Mouse (Mus musculus) limb, embryonic 15.5 days (tissue): ENCODE results near the gene Rpp25l. TPM values are rescaled to one million over a fixed set of nuclear protein-coding genes. Genes with fewer than 3 reads are reported as not detected.

ENCODE experiments used
- ATAC-seq: fragments of 200-750 bp; cut with Nextera tagmentation; 2 replicates; pipeline ENCODE4 v1.8.0; 2017; ENCODE audit warnings: low read depth, moderate TSS enrichment; ENCODE audit not compliant: insufficient number of reproducible peaks, low FRiP score, low TSS enrichment
- H3K27ac ChIP-seq: fragments of 300-500 bp; sonication (generic); 2 replicates; pipeline ENCODE4 v1.5.1; 2015; ENCODE audit warnings: moderate library complexity, mild to moderate bottlenecking, inconsistent platforms
- H3K27me3 ChIP-seq: fragments of 300-500 bp; sonication (generic); 2 replicates; pipeline ENCODE4 v1.6.1; 2015; ENCODE audit warnings: inconsistent platforms
- H3K36me3 ChIP-seq: fragments of 300-500 bp; sonication (generic); 2 replicates; pipeline ENCODE4 v1.6.1; 2015; ENCODE audit warnings: inconsistent platforms
- H3K4me1 ChIP-seq: fragments of 300-500 bp; sonication (generic); 2 replicates; pipeline ENCODE4 v1.6.1; 2015; ENCODE audit warnings: inconsistent platforms
- H3K4me2 ChIP-seq: fragments of 300-500 bp; sonication (generic); 2 replicates; pipeline ENCODE4 v1.6.1; 2015; ENCODE audit warnings: mild to moderate bottlenecking, inconsistent platforms
- H3K4me3 ChIP-seq: fragments of 300-500 bp; sonication (generic); 2 replicates; pipeline ENCODE4 v1.5.1; 2015; ENCODE audit warnings: mild to moderate bottlenecking, inconsistent platforms
- H3K9ac ChIP-seq: fragments of 300-500 bp; sonication (generic); 2 replicates; pipeline ENCODE4 v1.6.1; 2015; ENCODE audit warnings: inconsistent platforms
- H3K9me3 ChIP-seq: fragments of 300-500 bp; sonication (generic); 2 replicates; pipeline ENCODE4 v1.6.1; 2016; ENCODE audit warnings: inconsistent platforms
- WGBS: fragments of 180-500 bp; shearing (Covaris S2); methylation state at CpG from one replicate; pipeline ENCODE4 v1.1.7; 2015; 5-methylcytosine and 5-hydroxymethylcytosine counted together
- polyA plus RNA-seq: library from polyadenylated mRNA; unstranded; fragments of >200 nt; fragmentation: Nextera tagmentation; extraction: Ambion mirVana; gene quantifications from 2 replicates; pipeline ENCODE4 v1.2.1, GENCODE M21; 2015

The Rpp25l gene
- polyA plus RNA-seq, 1 experiment from 2014 or later = 66.0 TPM

DNA sequence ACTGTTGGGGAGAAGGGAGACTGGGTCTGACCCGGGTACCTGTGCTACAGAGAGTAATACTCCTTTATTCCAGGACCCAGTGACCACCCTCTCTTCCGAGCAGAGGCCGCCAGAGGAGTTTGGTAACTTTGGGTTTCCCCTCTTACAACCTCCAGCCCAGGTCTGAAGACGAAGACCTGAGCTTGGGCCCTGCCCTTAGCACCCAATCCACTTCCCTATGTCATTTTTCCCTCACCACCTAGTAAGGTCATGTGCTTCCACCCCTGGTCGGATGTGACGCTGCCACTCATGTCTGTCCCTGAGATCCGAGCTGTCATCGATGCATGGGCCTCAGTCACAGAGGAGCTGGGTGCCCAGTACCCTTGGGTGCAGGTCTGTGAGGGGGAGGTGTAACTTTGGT is 43.1 kb upstream of the Rpp25l start:
- Histone ChIP-seq H3K4me3 (peak overlapping the region; percentile 78), H3K9ac (peak overlapping the region; percentile 18; the same call in 1 of the 2 replicates), H3K4me2 (peak overlapping the region; percentile 87), H3K27ac (peak overlapping the region; percentile 29; the same call in 1 of the 2 replicates), H3K27me3 (no peaks in the 10 kb centered on the region), H3K9me3 (no peaks in the 10 kb centered on the region), H3K36me3 (peaks cover 18% of the 10 kb centered on the region; the same call in 1 of the 2 replicates), H3K4me1 (peaks cover 32% of the 10 kb centered on the region)
- ATAC-seq = no peak
- WGBS = 75% methylated on average over 8 of the region's 8 CpGs

DNA sequence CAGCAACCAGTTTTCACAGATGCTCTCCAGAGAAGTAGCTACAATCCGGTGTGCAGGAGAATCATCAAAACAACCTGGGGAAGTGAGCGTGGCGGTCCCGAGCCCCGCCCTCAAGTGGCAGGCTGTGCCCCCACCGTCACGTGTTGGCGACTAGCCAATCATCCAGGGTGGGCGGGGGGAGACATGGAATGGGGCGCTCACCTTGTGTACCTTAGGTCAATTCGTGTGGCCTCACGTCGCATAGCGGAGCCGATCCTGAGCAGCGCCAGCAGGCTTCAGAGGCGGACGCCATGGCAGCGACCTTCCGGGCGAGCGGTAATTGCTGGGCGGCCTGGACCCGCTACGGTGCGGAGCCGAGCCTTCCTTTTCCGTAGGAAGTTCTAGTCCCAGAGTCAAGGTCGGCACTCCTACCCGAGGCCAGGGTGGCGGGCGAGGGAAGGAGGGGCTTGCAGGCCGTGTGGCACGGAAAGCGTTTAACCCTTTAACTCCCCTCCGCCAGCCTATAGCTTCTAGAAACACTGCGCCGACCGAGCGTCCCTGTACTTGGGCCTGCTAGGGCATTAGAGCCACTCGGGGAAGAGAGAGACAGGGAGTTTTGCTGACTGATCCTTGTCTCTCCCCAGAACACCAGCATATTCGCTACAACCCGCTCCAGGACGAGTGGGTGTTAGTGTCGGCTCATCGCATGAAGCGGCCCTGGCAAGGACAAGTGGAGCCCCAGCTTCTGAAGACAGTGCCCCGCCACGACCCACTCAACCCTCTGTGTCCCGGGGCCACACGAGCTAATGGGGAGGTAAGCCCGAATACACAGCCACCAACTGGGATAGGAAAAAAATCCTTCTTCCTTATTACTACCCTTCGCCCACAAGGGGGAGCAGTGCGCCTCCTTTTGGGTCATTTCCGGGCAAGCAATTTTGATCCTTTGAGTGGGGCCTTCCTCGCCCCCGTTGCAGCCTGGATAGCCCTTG is 42.3 kb upstream of the Rpp25l start, which contains the start of gene Sigmar1:
Gene Sigmar1 (minus strand): TSS at position 820 of the 968 bp plus-strand sequence.
- ATAC-seq = peak; percentile 49
- under 1% methylated on average over 57 of the region's 57 CpGs for WGBS
- Histone ChIP-seq H3K36me3 (peaks cover 18% of the 10 kb centered on the region; the same call in 1 of the 2 replicates), H3K4me3 (peak within 1 kb of the TSS; percentile 78), H3K9me3 (no peaks in the 10 kb centered on the region), H3K9ac (peak within 1 kb of the TSS; percentile 68), H3K4me1 (peaks cover 23% of the 10 kb centered on the region), H3K27ac (peak within 1 kb of the TSS; percentile 91), H3K27me3 (no peaks in the 10 kb centered on the region), H3K4me2 (peak within 1 kb of the TSS; percentile 87)

DNA sequence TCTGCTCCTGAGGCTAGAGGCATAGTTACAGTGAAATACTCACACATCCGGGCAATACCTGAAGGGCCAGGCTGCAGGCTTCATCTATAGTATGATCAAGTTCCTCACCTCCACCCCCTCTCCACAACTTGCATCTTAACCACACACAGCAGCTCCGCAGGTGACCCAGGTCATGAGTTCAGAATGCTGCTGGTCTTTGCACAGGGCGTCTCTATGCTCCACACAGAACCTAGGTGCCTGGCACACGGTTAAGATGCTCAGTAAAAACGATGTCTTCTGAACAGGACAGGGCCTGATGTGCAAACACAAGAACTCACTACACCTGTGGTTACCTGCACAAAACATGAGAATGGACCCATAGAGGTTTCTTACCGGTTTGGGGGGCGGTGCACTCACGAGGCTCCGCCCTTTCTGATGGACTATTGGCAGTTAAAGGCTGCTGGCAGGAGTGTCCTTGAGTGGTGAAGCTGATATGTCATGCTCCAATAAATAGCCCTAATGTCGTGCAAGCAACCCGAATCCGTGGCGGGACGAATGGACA is 41.5 kb upstream of the Rpp25l start, which contains the start of gene Galt:
Gene Galt (plus strand): TSS at position 432 of the 541 bp plus-strand sequence.
- H3K9ac ChIP-seq = peak within 1 kb of the TSS; percentile 68
- WGBS = 13% methylated on average over 14 of the region's 14 CpGs
- H3K27me3 ChIP-seq = no peaks in the 10 kb centered on the region
- peaks cover 20% of the 10 kb centered on the region for H3K4me1 ChIP-seq
- peak within 1 kb of the TSS; percentile 87 for H3K4me2 ChIP-seq
- H3K27ac ChIP-seq = peak within 1 kb of the TSS; percentile 91
- H3K4me3 ChIP-seq = peak within 1 kb of the TSS; percentile 78
- H3K36me3 ChIP-seq = peaks cover 18% of the 10 kb centered on the region; the same call in 1 of the 2 replicates
- H3K9me3 ChIP-seq = no peaks in the 10 kb centered on the region
- peak; percentile 26; the same call in 1 of the 2 replicates for ATAC-seq

DNA sequence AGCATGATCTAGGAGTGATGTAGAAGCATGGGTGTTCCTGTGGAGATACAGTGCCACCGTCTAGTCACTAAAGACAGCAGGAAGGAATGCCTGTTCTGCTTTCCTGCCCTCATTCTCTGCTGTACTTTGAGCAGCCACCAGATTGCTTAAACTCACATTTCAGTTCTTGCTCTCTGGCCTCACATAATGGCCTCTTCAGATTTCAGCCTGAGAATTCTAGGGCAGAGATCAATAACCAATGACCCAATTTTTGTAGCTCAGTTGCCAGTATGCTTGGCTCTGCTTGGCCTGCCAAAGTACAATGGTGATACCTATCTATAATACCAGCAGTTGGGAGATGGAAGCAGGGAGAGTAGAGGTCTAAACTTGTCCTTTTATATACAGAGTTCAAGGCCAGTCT is 31.7 kb upstream of the Rpp25l start:
- no peak overlapping the region for H3K9ac ChIP-seq
- H3K4me1 ChIP-seq = peaks cover 8% of the 10 kb centered on the region
- H3K27me3 ChIP-seq = no peaks in the 10 kb centered on the region
- no peak overlapping the region for H3K27ac ChIP-seq
- 0 out of 2 replicates have a peak, but pooled peaks cover 5% of the 10 kb centered on the region for H3K36me3 ChIP-seq
- no peak overlapping the region for H3K4me3 ChIP-seq
- H3K4me2 ChIP-seq = no peak overlapping the region
- 72% methylated on average over 1 of the region's 1 CpGs for WGBS
- no peak for ATAC-seq
- H3K9me3 ChIP-seq = no peaks in the 10 kb centered on the region

DNA sequence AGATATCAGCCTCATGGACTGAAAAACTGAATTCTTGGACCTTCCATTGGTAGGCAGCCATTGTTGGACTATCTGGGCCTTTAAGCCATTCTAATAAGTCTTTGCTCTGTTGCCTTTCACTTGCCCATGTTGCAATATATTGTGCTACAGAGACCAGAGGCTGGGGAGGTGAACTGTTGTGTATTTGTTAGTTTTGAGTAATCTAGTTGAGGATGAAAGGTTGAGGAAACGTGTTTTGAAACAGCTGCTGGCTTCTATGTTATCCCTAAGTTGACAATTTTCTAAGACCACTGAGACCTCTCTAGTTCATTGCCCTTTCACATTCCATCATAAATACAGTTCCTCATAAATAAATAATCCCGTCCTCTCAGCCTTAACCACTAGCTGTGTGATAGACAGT is 30.8 kb upstream of the Rpp25l start:
- no peak overlapping the region for H3K4me2 ChIP-seq
- H3K4me1 ChIP-seq = peaks cover 15% of the 10 kb centered on the region
- no peak overlapping the region for H3K4me3 ChIP-seq
- ATAC-seq = no peak
- H3K27ac ChIP-seq = no peak overlapping the region
- peaks cover 6% of the 10 kb centered on the region for H3K36me3 ChIP-seq
- WGBS = 71% methylated on average over 2 of the region's 2 CpGs
- no peaks in the 10 kb centered on the region for H3K9me3 ChIP-seq
- no peak overlapping the region for H3K9ac ChIP-seq
- H3K27me3 ChIP-seq = no peaks in the 10 kb centered on the region

DNA sequence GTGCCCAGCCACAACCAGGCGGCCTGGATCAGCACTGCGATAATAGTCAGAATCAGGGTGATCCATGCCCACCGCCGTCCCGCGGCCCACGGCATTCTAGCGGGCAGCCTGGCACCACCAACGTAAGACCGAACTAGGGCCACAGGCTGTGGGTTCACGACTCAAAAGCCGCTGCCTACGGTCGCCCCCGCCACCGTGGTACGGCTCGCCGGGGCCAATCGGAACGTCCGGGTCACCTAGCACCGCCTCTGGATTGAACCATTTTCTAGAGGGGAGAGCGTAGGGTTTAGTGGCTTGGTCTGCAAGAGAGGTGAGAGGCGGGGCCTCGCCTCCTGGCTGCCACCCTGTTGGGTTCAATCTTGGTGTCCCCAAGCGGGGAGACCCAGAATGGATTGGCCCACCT is 27.8 kb upstream of the Rpp25l start:
- peak; percentile 93 for ATAC-seq
- Histone ChIP-seq H3K4me1 (peaks cover 15% of the 10 kb centered on the region), H3K4me2 (peak overlapping the region; percentile 92), H3K27ac (peak overlapping the region; percentile 89), H3K9me3 (no peaks in the 10 kb centered on the region), H3K4me3 (peak overlapping the region; percentile 75), H3K36me3 (peaks cover 10% of the 10 kb centered on the region), H3K9ac (peak overlapping the region; percentile 60), H3K27me3 (no peaks in the 10 kb centered on the region)
- WGBS = under 1% methylated on average over 27 of the region's 27 CpGs

DNA sequence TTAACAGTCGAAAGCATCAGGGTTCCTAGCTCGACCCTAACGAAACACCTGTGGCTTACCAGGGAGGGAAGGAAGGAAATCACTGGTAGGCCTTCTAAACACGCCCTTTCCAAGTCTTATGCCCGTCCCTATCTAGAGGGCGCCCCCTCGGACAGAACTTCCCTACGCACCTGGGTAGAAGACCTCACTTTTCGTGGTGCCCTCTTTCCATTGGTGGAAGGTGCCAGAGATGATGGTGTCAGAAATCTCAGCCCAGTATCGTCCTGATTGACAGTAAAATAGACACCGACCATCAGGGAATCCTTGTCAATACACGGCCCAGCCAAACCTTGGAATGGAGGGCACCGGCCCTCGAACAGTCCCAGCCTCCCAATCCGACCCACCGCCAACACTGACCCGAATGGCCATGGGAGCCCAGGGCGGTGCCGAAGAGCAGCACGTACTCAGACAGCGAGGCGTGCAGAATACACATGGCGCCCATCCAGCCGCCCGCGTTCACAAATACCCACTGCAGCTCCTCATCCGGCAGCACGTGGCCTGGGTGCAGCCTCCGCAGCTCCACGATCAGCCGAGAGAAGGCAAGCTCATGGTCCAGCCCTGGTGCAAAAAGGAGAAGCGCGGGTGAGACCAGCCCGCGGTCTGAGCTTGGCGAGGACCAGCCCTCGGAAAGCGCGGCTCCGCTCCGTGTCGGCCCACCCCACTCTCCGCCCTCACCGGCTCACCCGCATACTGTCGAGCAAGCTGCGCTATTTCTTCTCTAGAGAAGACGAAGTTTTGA is 27.2 kb upstream of the Rpp25l start:
- under 1% methylated on average over 48 of the region's 48 CpGs for WGBS
- peak overlapping the region; percentile 89 for H3K27ac ChIP-seq
- H3K4me1 ChIP-seq = peaks cover 15% of the 10 kb centered on the region
- H3K4me3 ChIP-seq = peak overlapping the region; percentile 75
- H3K27me3 ChIP-seq = no peaks in the 10 kb centered on the region
- H3K9me3 ChIP-seq = no peaks in the 10 kb centered on the region
- H3K9ac ChIP-seq = peak overlapping the region; percentile 60
- ATAC-seq = peak; percentile 79
- H3K36me3 ChIP-seq = peaks cover 10% of the 10 kb centered on the region
- peak overlapping the region; percentile 92 for H3K4me2 ChIP-seq

DNA sequence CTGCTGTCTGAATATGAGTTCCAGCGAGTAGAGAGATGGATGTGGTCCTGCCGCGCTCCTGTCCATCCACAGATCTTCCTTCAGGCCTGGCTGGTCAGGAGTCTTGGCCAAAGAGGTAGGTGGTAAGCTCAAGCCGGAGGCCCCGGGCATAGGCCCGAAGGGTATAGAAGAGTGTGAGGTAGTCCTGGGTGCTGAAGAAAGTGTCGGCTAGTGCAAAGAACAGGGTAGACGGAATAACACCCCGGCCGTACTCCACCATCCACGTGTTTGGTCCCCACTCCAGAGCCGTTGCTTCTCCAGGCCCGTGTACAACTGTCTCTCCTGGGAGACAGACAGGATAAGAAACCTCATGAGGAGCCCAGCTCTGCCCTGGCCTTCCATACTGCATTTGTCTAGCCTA is 25.9 kb upstream of the Rpp25l start:
- Histone ChIP-seq H3K9me3 (no peaks in the 10 kb centered on the region), H3K4me2 (no peak overlapping the region), H3K9ac (no peak overlapping the region), H3K27me3 (no peaks in the 10 kb centered on the region), H3K4me1 (peaks cover 15% of the 10 kb centered on the region), H3K36me3 (peaks cover 10% of the 10 kb centered on the region), H3K27ac (no peak overlapping the region), H3K4me3 (no peak overlapping the region)
- 92% methylated on average over 13 of the region's 13 CpGs for WGBS
- no peak for ATAC-seq

DNA sequence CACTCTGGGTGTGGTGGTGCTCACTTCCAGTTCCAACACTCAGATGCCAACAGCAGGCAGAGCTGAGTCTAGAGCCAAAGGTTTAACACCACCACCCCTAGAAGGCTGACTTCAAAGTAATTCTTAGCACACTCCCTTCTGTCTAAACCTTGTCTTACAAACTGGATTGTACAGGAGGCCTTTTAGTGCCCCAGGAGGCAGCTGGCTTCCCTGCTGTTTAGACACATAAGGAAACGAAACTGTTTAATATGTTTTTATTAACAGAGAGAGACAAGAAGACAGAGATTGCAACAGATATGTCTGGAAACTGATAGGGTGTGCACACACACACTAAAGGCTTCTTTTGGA is 24.9 kb upstream of the Rpp25l start:
- H3K4me1 ChIP-seq = peaks cover 15% of the 10 kb centered on the region
- H3K4me2 ChIP-seq = no peak overlapping the region
- no peak for ATAC-seq
- no peaks in the 10 kb centered on the region for H3K9me3 ChIP-seq
- no peak overlapping the region for H3K4me3 ChIP-seq
- 48% methylated on average over 1 of the region's 1 CpGs for WGBS
- H3K27me3 ChIP-seq = peaks cover 8% of the 10 kb centered on the region
- H3K36me3 ChIP-seq = peaks cover 10% of the 10 kb centered on the region
- no peak overlapping the region for H3K27ac ChIP-seq
- no peak overlapping the region for H3K9ac ChIP-seq

DNA sequence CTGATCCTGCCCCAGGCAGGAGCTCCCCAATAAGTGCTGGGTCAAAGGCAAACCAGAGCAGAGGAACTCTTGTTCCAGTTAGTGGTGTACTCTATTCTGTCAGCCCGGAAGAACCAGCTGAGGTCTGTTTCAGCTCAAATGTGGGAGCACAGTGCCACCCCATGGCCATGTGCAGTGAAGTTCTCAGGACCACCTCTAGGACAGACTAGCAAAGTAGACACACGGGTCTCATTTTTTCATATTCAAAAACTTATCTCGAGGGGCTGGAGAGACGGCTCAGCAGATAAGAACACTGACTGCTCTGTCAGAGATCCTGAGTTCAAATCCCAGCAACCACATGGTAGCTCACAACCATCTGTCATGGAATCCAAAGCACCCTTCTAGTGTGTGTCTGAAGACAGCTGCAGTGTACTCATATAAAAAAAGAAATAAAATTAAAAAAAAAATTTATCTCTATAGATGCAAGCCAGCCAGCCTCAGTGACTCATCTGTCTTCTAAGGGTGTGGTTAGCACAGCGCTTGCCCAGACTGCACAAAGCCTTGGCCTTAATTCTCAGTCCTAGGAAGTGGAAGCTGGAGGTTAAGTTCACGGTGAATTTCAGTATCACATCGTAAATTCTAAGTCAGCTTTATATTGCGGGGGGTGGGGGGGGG is 24.4 kb upstream of the Rpp25l start:
- Histone ChIP-seq H3K27ac (no peak overlapping the region), H3K9ac (no peak overlapping the region), H3K4me2 (no peak overlapping the region), H3K4me3 (no peak overlapping the region), H3K9me3 (no peaks in the 10 kb centered on the region), H3K4me1 (peaks cover 15% of the 10 kb centered on the region), H3K27me3 (peaks cover 13% of the 10 kb centered on the region), H3K36me3 (peaks cover 10% of the 10 kb centered on the region)
- 21% methylated on average over 8 of the region's 8 CpGs for WGBS
- ATAC-seq = no peak
